Mouse (Mus musculus) CH12.LX (cell line): ENCODE data around the gene Itpr3.

Source experiments
- CHD1 ChIP-seq: IDR thresholded peaks from 2 replicates; pipeline ENCODE4 v1.6.1; 2012; ENCODE audit warnings: low read depth, low read length, improper control_type of control experiment, inconsistent platforms
- CTCF ChIP-seq, 2 experiments: IDR thresholded peaks in 1 of 2; conservative IDR thresholded peaks in 1 of 2; 2 replicates each; pipeline ENCODE4 v1.5.1; 2011 to 2012; ENCODE audit warnings: low read depth in 2 of 2, low read length in 2 of 2, improper control_type of control experiment in 1 of 2, inconsistent platforms in 1 of 2, mild to moderate bottlenecking in 1 of 2, moderate library complexity in 1 of 2
- EP300 ChIP-seq: IDR thresholded peaks from 2 replicates; pipeline ENCODE4 v1.6.1; 2011; ENCODE audit warnings: low read length, improper control_type of control experiment
- ETS1 ChIP-seq: conservative IDR thresholded peaks from 2 replicates; pipeline ENCODE4 v1.6.1; 2012; ENCODE audit warnings: low read depth, mild to moderate bottlenecking, inconsistent platforms, low read length, improper control_type of control experiment, moderate library complexity
- JUND ChIP-seq: conservative IDR thresholded peaks from 2 replicates; pipeline ENCODE4 v1.6.1; 2011; ENCODE audit warnings: low read depth, low read length, improper control_type of control experiment
- MYC ChIP-seq: IDR thresholded peaks from 2 replicates; pipeline ENCODE4 v1.6.1; 2011; ENCODE audit warnings: low read depth, mild to moderate bottlenecking, improper control_type of control experiment, low read length
- POLR2A ChIP-seq: IDR thresholded peaks from 2 replicates; pipeline ENCODE4 v1.6.1; 2011; ENCODE audit warnings: low read depth, mild to moderate bottlenecking, improper control_type of control experiment, low read length
- RCOR1 ChIP-seq: conservative IDR thresholded peaks from 2 replicates; pipeline ENCODE4 v1.6.1; 2012; ENCODE audit warnings: low read depth, mild to moderate bottlenecking, inconsistent platforms, low read length, improper control_type of control experiment
- SIN3A ChIP-seq: IDR thresholded peaks from 2 replicates; pipeline ENCODE4 v1.6.1; 2012; ENCODE audit warnings: low read length, improper control_type of control experiment, inconsistent platforms
- SMC3 ChIP-seq: IDR thresholded peaks from 2 replicates; pipeline ENCODE4 v1.6.1; 2011; ENCODE audit warnings: low read depth, low read length, improper control_type of control experiment
- TBP ChIP-seq: conservative IDR thresholded peaks from 2 replicates; pipeline ENCODE4 v1.6.1; 2011; ENCODE audit warnings: low read depth, low read length, improper control_type of control experiment
- USF2 ChIP-seq: conservative IDR thresholded peaks from 2 replicates; pipeline ENCODE4 v1.6.1; 2011; ENCODE audit warnings: low read depth, low read length, improper control_type of control experiment

DNA sequence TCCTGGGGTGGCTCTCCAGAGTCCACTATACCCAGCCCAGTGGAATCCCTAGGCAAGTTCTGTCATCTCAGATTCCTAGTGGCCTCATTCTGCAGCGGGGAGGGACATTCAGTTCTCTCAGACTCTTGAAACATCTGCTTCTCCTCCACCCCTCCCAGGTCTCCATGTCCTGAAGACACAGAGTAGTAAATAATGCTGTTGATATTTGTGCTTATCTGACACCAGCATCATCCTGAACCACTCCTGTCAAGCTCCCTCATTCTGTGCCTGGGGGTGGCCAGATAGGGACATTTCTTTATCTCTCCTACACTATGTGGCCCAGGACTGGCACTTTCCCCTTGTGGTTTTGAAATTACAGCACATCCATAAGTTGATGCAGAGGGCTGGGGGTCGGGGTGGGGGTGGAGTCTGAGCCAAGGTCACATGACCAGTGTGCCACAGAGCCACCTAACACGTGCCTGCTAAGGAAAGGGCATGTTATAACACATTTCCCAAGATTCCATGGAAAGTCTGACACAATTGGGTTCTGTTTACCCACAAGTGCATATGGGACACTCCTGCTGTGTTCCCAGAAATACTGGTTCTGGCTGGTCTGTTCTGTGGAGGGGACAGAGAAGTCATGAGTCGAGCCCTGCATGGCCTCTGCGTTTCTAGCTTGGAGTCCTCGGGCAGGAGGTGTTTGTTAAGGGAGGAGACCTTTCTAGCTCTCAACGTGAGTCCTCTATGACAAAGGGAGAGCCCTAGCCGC is 96.0 kb downstream of the Itpr3 start:
- TF ChIP-seq SIN3A: no peak
- no peak for TF ChIP-seq CTCF (conservative IDR thresholded peaks at IDR 0.05 in 1 of 2, IDR thresholded peaks at IDR 0.05 in 1 of 2; ENCODE audit: low read depth in 2 of 2, low read length in 2 of 2)
- TF ChIP-seq CHD1: no peak
- TF ChIP-seq USF2: no peak
- TF ChIP-seq MYC: no peak
- TF ChIP-seq RCOR1: no peak
- no peak for TF ChIP-seq POLR2A
- TF ChIP-seq JUND: no peak
- TF ChIP-seq SMC3: no peak
- TF ChIP-seq EP300: no peak
- no peak for TF ChIP-seq TBP
- TF ChIP-seq ETS1: no peak
